Mouse (Mus musculus) MEL (cell line): ENCODE measurements around the gene Amacr. TPM values are rescaled to one million over a fixed set of nuclear protein-coding genes. Genes with fewer than 3 reads are reported as not detected.

ENCODE experiments used
- DNase-seq: peaks from one replicate; pipeline ENCODE4 v3.0.0; 2011; ENCODE audit warnings: low read depth, low spot score
- H3K27ac ChIP-seq: 2 replicates; pipeline ENCODE4 v1.5.1; 2012; ENCODE audit warnings: low read depth, mild to moderate bottlenecking, control low read depth, low read length, moderate library complexity; ENCODE audit not compliant: control insufficient read depth
- H3K27me3 ChIP-seq, 2 experiments: fragments of 150-350 bp in 1 of 2; sonication (generic) in 1 of 2; 2 replicates each; pipeline ENCODE4 v1.6.1; 2012; ENCODE audit warnings: low read length in 2 of 2, mild to moderate bottlenecking in 2 of 2, improper control_type of control experiment in 1 of 2, moderate library complexity in 1 of 2; ENCODE audit not compliant: insufficient read depth in 2 of 2, control insufficient read depth in 1 of 2
- H3K36me3 ChIP-seq, 2 experiments: 2 replicates each; pipeline ENCODE4 v1.6.1; 2012 to 2014; ENCODE audit warnings: low read length in 2 of 2, improper control_type of control experiment in 1 of 2, inconsistent platforms in 1 of 2, mild to moderate bottlenecking in 1 of 2; ENCODE audit not compliant: insufficient read depth in 2 of 2, control insufficient read depth in 1 of 2
- H3K4me1 ChIP-seq, 2 experiments: fragments of 150-350 bp in 1 of 2; sonication (generic) in 1 of 2; 2 replicates each; pipeline ENCODE4 v1.6.1; 2012; ENCODE audit warnings: low read length in 2 of 2, improper control_type of control experiment in 1 of 2, mild to moderate bottlenecking in 1 of 2; ENCODE audit not compliant: insufficient read depth in 2 of 2, control insufficient read depth in 1 of 2
- H3K4me3 ChIP-seq, 2 experiments: fragments of 150-350 bp in 1 of 2; sonication (generic) in 1 of 2; 2 replicates each; pipeline ENCODE4 v1.5.1; 2012; ENCODE audit warnings: low read depth in 2 of 2, low read length in 2 of 2, mild to moderate bottlenecking in 2 of 2, moderate library complexity in 2 of 2, control low read depth in 1 of 2, improper control_type of control experiment in 1 of 2; ENCODE audit not compliant: control insufficient read depth in 1 of 2, insufficient read depth in 1 of 2
- H3K79me2 ChIP-seq: 2 replicates; pipeline ENCODE4 v1.6.1; 2012; ENCODE audit warnings: mild to moderate bottlenecking, low read length, moderate library complexity; ENCODE audit not compliant: control insufficient read depth, poor library complexity, insufficient read depth
- H3K9ac ChIP-seq: 2 replicates; pipeline ENCODE4 v1.6.1; 2012; ENCODE audit warnings: low read depth, mild to moderate bottlenecking, control low read depth, low read length, moderate library complexity; ENCODE audit not compliant: control insufficient read depth, poor library complexity, severe bottlenecking
- H3K9me3 ChIP-seq: fragments of 150-350 bp; sonication (generic); replicated peaks from 2 replicates; pipeline ENCODE4 v1.6.1; 2012; ENCODE audit warnings: mild to moderate bottlenecking, low read length, improper control_type of control experiment, moderate library complexity; ENCODE audit not compliant: insufficient read depth
- BHLHE40 ChIP-seq: IDR thresholded peaks from 2 replicates; pipeline ENCODE4 v1.6.1; 2012; ENCODE audit warnings: low read depth, mild to moderate bottlenecking, inconsistent platforms, low read length, improper control_type of control experiment, borderline replicate concordance
- CTCF ChIP-seq, 3 experiments: IDR thresholded peaks in 2 of 3; conservative IDR thresholded peaks in 1 of 3; 2 replicates each; pipeline ENCODE4 v1.5.1; 2011 to 2012; ENCODE audit warnings: low read length in 3 of 3, low read depth in 2 of 3, mild to moderate bottlenecking in 2 of 3, improper control_type of control experiment in 1 of 3, inconsistent platforms in 1 of 3, mixed read lengths in 1 of 3, moderate library complexity in 1 of 3; ENCODE audit not compliant: control insufficient read depth in 1 of 3, insufficient read depth in 1 of 3, poor library complexity in 1 of 3, severe bottlenecking in 1 of 3
- EP300 ChIP-seq, 2 experiments: IDR thresholded peaks; 2 replicates each; pipeline ENCODE4 v1.6.1; 2011; ENCODE audit warnings: improper control_type of control experiment in 2 of 2, low read length in 2 of 2, low read depth in 1 of 2, mild to moderate bottlenecking in 1 of 2
- ETS1 ChIP-seq: IDR thresholded peaks from 2 replicates; pipeline ENCODE4 v1.6.1; 2012; ENCODE audit warnings: low read depth, mild to moderate bottlenecking, inconsistent platforms, low read length, improper control_type of control experiment, moderate library complexity
- GABPA ChIP-seq: IDR thresholded peaks from 2 replicates; pipeline ENCODE4 v1.6.1; 2012; ENCODE audit warnings: low read depth, mild to moderate bottlenecking, inconsistent platforms, low read length, improper control_type of control experiment, moderate library complexity
- HCFC1 ChIP-seq: IDR thresholded peaks from 2 replicates; pipeline ENCODE4 v1.6.1; 2012; ENCODE audit warnings: low read depth, mild to moderate bottlenecking, inconsistent platforms, low read length, improper control_type of control experiment, moderate library complexity
- MAFK ChIP-seq: IDR thresholded peaks from 2 replicates; pipeline ENCODE4 v1.6.1; 2011; ENCODE audit warnings: low read depth, mild to moderate bottlenecking, low read length, improper control_type of control experiment, borderline replicate concordance
- MEF2A ChIP-seq: IDR thresholded peaks from 2 replicates; pipeline ENCODE4 v1.6.1; 2014; ENCODE audit warnings: low read depth, mild to moderate bottlenecking, inconsistent platforms, low read length, improper control_type of control experiment; ENCODE audit not compliant: poor library complexity, insufficient replicate concordance, severe bottlenecking; ENCODE audit errors: extremely low read depth
- MXI1 ChIP-seq: IDR thresholded peaks from 2 replicates; pipeline ENCODE4 v1.6.1; 2011; ENCODE audit warnings: mild to moderate bottlenecking, low read depth, low read length, improper control_type of control experiment
- MYB ChIP-seq: IDR thresholded peaks from 2 replicates; pipeline ENCODE4 v1.6.1; 2011; ENCODE audit warnings: mild to moderate bottlenecking, low read depth, low read length, improper control_type of control experiment
- MYC ChIP-seq: IDR thresholded peaks from 2 replicates; pipeline ENCODE4 v1.6.1; 2011; ENCODE audit warnings: low read depth, mild to moderate bottlenecking, low read length, improper control_type of control experiment, moderate library complexity
- NELFE ChIP-seq: IDR thresholded peaks from 2 replicates; pipeline ENCODE4 v1.6.1; 2011; ENCODE audit warnings: low read depth, low read length, improper control_type of control experiment
- POLR2A ChIP-seq, 2 experiments: IDR thresholded peaks; 2 replicates each; pipeline ENCODE4 v1.6.1; 2011 to 2012; ENCODE audit warnings: low read length in 2 of 2, mild to moderate bottlenecking in 2 of 2, control low read depth in 1 of 2, improper control_type of control experiment in 1 of 2, low read depth in 1 of 2, moderate library complexity in 1 of 2; ENCODE audit not compliant: control insufficient read depth in 1 of 2, insufficient read depth in 1 of 2, poor library complexity in 1 of 2
- RAD21 ChIP-seq: IDR thresholded peaks from 2 replicates; pipeline ENCODE4 v1.6.1; 2011; ENCODE audit warnings: mild to moderate bottlenecking, low read depth, low read length, improper control_type of control experiment
- RCOR1 ChIP-seq: IDR thresholded peaks from 2 replicates; pipeline ENCODE4 v1.6.1; 2012; ENCODE audit warnings: low read depth, mild to moderate bottlenecking, inconsistent platforms, low read length, improper control_type of control experiment
- SMC3 ChIP-seq: IDR thresholded peaks from 2 replicates; pipeline ENCODE4 v1.6.1; 2011; ENCODE audit warnings: low read depth, low read length, improper control_type of control experiment
- TAL1 ChIP-seq: IDR thresholded peaks from 2 replicates; pipeline ENCODE4 v1.6.1; 2012; ENCODE audit warnings: mild to moderate bottlenecking, inconsistent platforms, low read length, moderate library complexity, mixed read lengths
- TBP ChIP-seq: IDR thresholded peaks from 2 replicates; pipeline ENCODE4 v1.8.0; 2011; ENCODE audit warnings: low read depth, low read length, improper control_type of control experiment
- TCF12 ChIP-seq: IDR thresholded peaks from 2 replicates; pipeline ENCODE4 v1.6.1; 2014; ENCODE audit warnings: low read depth, mild to moderate bottlenecking, inconsistent platforms, low read length, improper control_type of control experiment, moderate library complexity
- UBTF ChIP-seq: IDR thresholded peaks from 2 replicates; pipeline ENCODE4 v1.6.1; 2012; ENCODE audit warnings: low read depth, mild to moderate bottlenecking, inconsistent platforms, low read length, improper control_type of control experiment, moderate library complexity, borderline replicate concordance; ENCODE audit not compliant: insufficient read depth
- USF1 ChIP-seq: IDR thresholded peaks from 2 replicates; pipeline ENCODE4 v1.6.1; 2014; ENCODE audit warnings: low read depth, mild to moderate bottlenecking, inconsistent platforms, low read length, improper control_type of control experiment, moderate library complexity
- USF2 ChIP-seq, 2 experiments: IDR thresholded peaks; 2 replicates each; pipeline ENCODE4 v1.6.1; 2011 to 2012; ENCODE audit warnings: improper control_type of control experiment in 2 of 2, low read length in 2 of 2, borderline replicate concordance in 1 of 2, inconsistent platforms in 1 of 2, low read depth in 1 of 2, mild to moderate bottlenecking in 1 of 2; ENCODE audit not compliant: insufficient read depth in 1 of 2
- ZC3H11A ChIP-seq: IDR thresholded peaks from 2 replicates; pipeline ENCODE4 v1.6.1; 2012; ENCODE audit warnings: low read depth, mild to moderate bottlenecking, inconsistent platforms, low read length, improper control_type of control experiment
- ZKSCAN1 ChIP-seq: IDR thresholded peaks from 2 replicates; pipeline ENCODE4 v1.6.1; 2012; ENCODE audit warnings: low read depth, mild to moderate bottlenecking, inconsistent platforms, low read length, improper control_type of control experiment, moderate library complexity
- ZNF384 ChIP-seq: IDR thresholded peaks from 2 replicates; pipeline ENCODE4 v1.6.1; 2012; ENCODE audit warnings: low read depth, mild to moderate bottlenecking, inconsistent platforms, low read length, improper control_type of control experiment
- polyA plus RNA-seq, 2 experiments: library from polyadenylated mRNA; stranded (reverse) in 1 of 2; unstranded in 1 of 2; fragments of >175 nt in 1 of 2; fragments of >200 nt in 1 of 2; gene quantifications; 2 replicates each; pipeline versions ENCODE4 v1.2.1 to v1.2.4; 2012; ENCODE audit warnings: low replicate concordance in 2 of 2, low read depth in 1 of 2; ENCODE audit not compliant: insufficient read length in 2 of 2, insufficient read depth in 1 of 2, missing spikeins in 1 of 2
- total RNA-seq: library from RNA; depleted of rRNA; stranded (reverse); fragments of 300-350 nt; gene quantifications from 2 replicates; pipeline ENCODE4 v1.2.3, GENCODE M21; 2012

The Amacr gene
- total and polyA plus RNA-seq, 3 experiments: not detected

- H3K27me3 ChIP-seq: no peaks in the 10 kb centered on the region
- no peak for DNase-seq
- no peak within 1 kb of the TSS for H3K9ac ChIP-seq
- no peak for TF ChIP-seq USF2 (IDR thresholded peaks at IDR 0.05; ENCODE audit: borderline replicate concordance in 1 of 2, insufficient read depth in 1 of 2, low read depth in 1 of 2, low read length in 2 of 2)
- no peak for TF ChIP-seq TAL1
- no peak for TF ChIP-seq MAFK
- no peak for TF ChIP-seq CTCF (IDR thresholded peaks at IDR 0.05 in 2 of 3, conservative IDR thresholded peaks at IDR 0.05 in 1 of 3; ENCODE audit: control insufficient read depth in 1 of 3, insufficient read depth in 1 of 3, low read depth in 2 of 3, low read length in 3 of 3, poor library complexity in 1 of 3, severe bottlenecking in 1 of 3)
- TF ChIP-seq UBTF: no peak
- no peak for TF ChIP-seq MXI1
- TF ChIP-seq NELFE: no peak
- TF ChIP-seq MYC: no peak
- no peak for TF ChIP-seq RCOR1
- no peak for TF ChIP-seq ETS1
- TF ChIP-seq MEF2A: no peak
- TF ChIP-seq ZKSCAN1: no peak
- no peak for TF ChIP-seq USF1
- no peak for TF ChIP-seq TCF12
- no peak for TF ChIP-seq MYB
- no peak for TF ChIP-seq HCFC1
- no peak for TF ChIP-seq POLR2A (IDR thresholded peaks at IDR 0.05; ENCODE audit: control insufficient read depth in 1 of 2, insufficient read depth in 1 of 2, low read depth in 1 of 2, low read length in 2 of 2, poor library complexity in 1 of 2)
- no peak for TF ChIP-seq BHLHE40
- TF ChIP-seq GABPA: no peak
- H3K79me2 ChIP-seq: no peaks in the 10 kb centered on the region
- H3K36me3 ChIP-seq: no peaks in the 10 kb centered on the region
- H3K27ac ChIP-seq: no peak within 1 kb of the TSS
- no peaks in the 10 kb centered on the region for H3K4me1 ChIP-seq
- no peaks in the 10 kb centered on the region for H3K9me3 ChIP-seq
- no peak within 1 kb of the TSS for H3K4me3 ChIP-seq
Measured at GRCm38 (mm10) chr15:11037711-11038110, 56.2 kb downstream of the Amacr start, which contains the start of gene Rxfp3. Gene Rxfp3 (minus strand): TSS chr15:11037991.

GRCm38 (mm10) chr15:11038476-11038875 lies 56.9 kb downstream of the Amacr start:
- H3K9me3 ChIP-seq: no peaks in the 10 kb centered on the region
- TF ChIP-seq UBTF (no peak), RAD21 (peak; percentile 85), EP300 (IDR thresholded peaks at IDR 0.05; ENCODE audit: low read depth in 1 of 2, low read length in 2 of 2) (no peak), SMC3 (peak; percentile 77), ZNF384 (peak; percentile 83), HCFC1 (no peak), TBP (no peak), CTCF (IDR thresholded peaks at IDR 0.05 in 2 of 3, conservative IDR thresholded peaks at IDR 0.05 in 1 of 3; ENCODE audit: control insufficient read depth in 1 of 3, insufficient read depth in 1 of 3, low read depth in 2 of 3, low read length in 3 of 3, poor library complexity in 1 of 3, severe bottlenecking in 1 of 3) (peak; percentile 44 to 81 (median 81)), ZC3H11A (peak; percentile 76)
- TF ChIP-seq, all 39 proteins: peak for 5
- H3K4me1 ChIP-seq: no peaks in the 10 kb centered on the region
- no peaks in the 10 kb centered on the region for H3K36me3 ChIP-seq
- no peak overlapping the region for H3K9ac ChIP-seq
- peak; percentile 59 for DNase-seq
- H3K79me2 ChIP-seq: no peaks in the 10 kb centered on the region
- H3K27ac ChIP-seq: no peak overlapping the region
- no peaks in the 10 kb centered on the region for H3K27me3 ChIP-seq
- H3K4me3 ChIP-seq: no peak overlapping the region
